Mouse (Mus musculus): ENCODE data around the gene Gpr55.
"Not testable (repeated sequence)": the region's sequence is repeated elsewhere in the genome, so short reads cannot be mapped to it uniquely, and the experiment has no call there.

The Gpr55 gene

DNA sequence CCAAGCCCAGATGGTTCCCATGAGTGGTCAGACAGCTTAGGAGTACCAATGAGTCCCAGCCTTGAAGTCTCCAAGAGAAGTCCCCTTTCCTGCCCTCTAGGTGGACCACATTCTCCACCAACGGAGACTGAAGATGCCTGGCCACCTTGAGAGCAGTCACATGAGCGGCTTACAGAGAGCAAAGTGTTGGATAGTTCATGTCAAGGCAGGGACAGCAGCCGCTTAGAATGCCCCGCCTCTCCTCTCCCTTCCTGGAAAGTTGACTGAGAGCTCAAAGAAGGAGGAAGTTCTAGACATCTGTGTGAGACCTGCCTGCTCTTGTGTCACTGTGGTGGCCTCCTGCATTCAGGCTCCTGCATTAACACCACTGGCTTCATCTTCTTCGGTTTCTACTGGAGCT is at the start of gene Gpr55:
Gene Gpr55, minus strand, starts transcription at position 135 of the 400 bp plus-strand sequence.
- DNase-seq (ENCODE audit: low spot score), result no peak

DNA sequence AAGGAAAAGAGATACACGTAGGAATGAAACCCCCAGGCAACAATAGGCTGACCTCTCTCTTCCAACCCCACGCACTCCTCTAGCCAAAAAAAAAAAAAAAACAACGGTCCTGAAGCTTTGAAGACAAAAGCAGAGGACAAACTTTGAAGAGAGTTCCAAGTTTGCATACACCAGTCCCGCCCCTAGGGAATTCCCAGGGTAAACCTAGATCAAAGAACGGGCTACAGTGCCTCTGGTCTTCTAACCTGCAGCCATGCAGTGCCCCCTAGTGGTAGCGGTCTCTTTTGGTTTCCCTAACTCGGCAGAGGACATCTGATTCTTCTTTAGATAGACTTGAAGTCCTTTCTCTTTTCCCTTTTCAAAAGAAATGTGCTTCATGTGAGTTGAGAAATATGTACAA is 47.0 kb upstream of the Gpr55 start:
- DNase-seq (ENCODE audit: low spot score), result peak; percentile 90

GRCm38 (mm10) chr1:86006040-86006439 is 45.2 kb upstream of the Gpr55 start:
- DNase-seq (ENCODE audit: low spot score), result no peak

GRCm38 (mm10) chr1:86005540-86005939 is 44.7 kb upstream of the Gpr55 start:
- DNase-seq (ENCODE audit: low spot score), result no peak

- DNase-seq (ENCODE audit: low spot score), result no peak
Measured at GRCm38 (mm10) chr1:85999853-86000570, 39.2 kb upstream of the Gpr55 start.

- no peak for DNase-seq (ENCODE audit: low spot score)
Measured at GRCm38 (mm10) chr1:85998012-85998411, 37.2 kb upstream of the Gpr55 start.

- DNase-seq (ENCODE audit: low spot score), result no peak
Measured at GRCm38 (mm10) chr1:85997221-85997620, 36.4 kb upstream of the Gpr55 start.

DNA sequence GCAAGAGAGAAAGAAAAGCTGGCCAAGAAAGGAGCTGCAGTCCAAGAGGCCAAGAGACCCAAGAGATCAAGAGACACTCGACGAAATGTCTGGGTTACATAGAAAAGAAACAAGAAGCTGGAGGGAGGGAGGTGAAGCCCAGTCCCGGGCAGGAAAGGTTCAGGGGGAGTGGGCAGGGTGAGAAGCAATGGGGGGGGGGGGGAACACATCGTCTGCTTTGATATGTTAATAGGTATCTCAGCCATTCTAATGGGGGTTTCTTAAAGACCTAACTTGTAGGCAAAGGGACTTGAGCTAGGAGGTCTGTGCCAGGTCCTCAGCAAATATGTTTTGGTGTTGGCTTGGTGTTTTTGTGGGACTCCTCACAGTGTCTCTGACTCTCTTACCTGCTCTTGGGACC is 32.7 kb upstream of the Gpr55 start:
- no peak for DNase-seq (ENCODE audit: low spot score)

- no peak for DNase-seq (ENCODE audit: low spot score)
Measured at GRCm38 (mm10) chr1:85992175-85992574, 31.4 kb upstream of the Gpr55 start.

DNA sequence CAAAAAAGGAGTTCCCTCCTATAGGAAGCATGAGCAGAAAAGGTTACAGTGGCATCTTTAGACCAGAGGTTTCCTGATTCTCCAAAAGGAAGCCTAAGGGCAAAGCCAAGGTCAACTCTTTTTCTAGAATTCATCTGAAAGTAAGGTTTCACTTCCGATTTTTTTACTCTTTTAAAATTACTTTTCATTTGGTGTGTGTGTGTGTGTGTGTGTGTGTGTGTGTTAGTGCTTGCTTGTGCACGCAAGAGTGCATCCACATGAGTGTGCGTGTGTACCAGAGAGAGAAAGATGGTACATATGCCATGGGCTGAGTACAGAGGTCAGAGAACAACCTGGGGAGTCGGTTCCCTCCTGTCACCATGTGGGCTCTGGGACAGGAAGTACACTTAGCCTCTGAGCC is 28.1 kb upstream of the Gpr55 start:
- DNase-seq (ENCODE audit: low spot score), result not testable (repeated sequence)

DNA sequence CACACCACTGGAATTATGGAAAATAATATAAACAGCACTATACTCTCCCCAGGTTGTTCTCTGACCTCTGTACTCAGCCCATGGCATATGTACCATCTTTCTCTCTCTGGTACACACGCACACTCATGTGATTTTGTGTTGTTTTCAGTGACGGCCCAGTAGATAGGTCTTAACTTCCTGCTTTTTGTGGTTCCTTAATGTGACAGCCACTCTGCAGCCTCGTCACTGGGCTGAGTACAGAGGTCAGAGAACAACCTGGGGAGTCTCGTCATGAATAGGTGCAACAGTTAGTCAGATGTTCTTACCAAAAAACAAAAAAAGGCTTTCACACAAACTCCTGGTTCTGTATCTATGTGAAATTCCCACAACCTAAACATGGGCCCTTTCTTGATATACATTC is 27.5 kb upstream of the Gpr55 start:
- no peak for DNase-seq (ENCODE audit: low spot score)

DNA sequence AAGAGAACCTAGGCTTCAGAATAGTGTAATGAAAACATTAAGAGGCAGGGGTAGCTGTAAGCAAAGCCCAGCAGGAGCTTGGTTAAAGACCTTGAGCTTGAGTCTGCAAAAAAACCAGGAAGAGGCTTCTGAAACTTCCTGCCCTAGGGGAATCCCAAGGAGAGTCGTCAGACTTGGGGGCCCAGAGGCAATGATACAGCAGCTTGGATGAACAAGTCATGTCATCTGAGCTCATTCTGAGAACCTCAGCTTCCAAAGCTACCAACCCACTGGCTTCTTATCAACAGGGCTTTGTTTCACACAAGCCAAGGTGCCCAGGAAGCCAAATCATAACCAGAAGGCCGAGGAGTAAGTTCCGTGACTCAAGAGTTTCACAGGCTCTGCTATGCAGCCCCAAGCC is 25.0 kb upstream of the Gpr55 start:
- no peak for DNase-seq (ENCODE audit: low spot score)

- no peak for DNase-seq (ENCODE audit: low spot score)
Measured at GRCm38 (mm10) chr1:85981738-85982357, 21.0 kb upstream of the Gpr55 start.

DNA sequence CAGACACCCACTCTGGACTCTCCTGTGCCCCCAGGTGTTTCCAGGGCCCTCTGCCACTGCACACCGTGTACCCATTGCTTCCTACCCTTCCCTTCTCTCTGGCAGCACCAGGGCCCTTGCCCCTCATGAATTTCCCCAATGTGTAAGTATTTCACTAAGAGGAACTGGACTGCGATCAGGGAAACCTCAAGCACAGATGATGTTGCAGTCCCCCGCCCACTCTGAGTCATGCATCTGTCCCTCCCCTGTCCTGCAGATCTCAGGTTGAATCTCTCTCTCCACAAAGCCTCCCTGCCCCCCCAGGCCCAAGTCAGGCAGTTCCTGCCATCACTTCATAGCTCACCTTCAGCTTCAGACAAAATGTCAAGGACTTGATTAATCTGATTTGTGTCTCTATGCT is 16.9 kb upstream of the Gpr55 start:
- DNase-seq (ENCODE audit: low spot score), result no peak

DNA sequence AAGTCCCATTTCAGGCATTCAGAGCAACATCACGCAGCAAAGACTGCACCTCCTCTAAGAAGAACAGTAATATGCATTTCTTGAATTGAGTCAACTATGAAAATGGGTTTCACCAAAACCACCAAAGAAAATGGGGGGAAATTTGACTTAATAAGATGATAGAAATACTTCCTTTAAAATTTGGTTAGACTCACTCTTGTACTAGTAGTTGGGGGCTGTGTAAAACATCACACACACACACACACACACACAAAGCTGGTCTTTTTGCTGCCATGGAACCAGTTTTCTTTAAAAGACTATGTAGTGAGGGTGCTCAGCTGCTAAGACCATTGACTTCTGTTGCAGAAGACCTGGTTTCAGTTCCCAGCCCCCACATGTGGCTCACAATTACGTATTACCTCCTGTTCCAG is 12.7 kb upstream of the Gpr55 start:
- DNase-seq (ENCODE audit: low spot score), result no peak

DNA sequence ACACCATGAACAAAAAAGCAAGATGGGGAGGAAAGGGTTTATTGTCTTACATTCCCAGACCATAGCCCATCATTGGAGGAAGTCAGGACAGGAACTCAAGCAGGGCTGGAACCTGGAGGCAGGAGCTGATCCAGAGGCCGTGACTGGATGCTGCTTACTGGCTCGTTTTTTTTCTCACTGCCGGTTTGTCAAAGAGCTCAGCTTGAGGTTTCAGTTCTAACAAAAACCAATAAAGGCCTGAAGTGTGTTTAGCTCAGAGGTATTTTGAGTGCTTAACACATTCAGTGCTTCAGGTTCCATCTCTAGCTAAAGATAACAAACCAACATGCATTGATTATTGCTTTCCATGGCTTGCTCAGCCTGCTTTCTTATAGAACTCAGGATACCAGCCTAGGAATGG is 11.5 kb upstream of the Gpr55 start:
- DNase-seq (ENCODE audit: low spot score), result no peak

DNA sequence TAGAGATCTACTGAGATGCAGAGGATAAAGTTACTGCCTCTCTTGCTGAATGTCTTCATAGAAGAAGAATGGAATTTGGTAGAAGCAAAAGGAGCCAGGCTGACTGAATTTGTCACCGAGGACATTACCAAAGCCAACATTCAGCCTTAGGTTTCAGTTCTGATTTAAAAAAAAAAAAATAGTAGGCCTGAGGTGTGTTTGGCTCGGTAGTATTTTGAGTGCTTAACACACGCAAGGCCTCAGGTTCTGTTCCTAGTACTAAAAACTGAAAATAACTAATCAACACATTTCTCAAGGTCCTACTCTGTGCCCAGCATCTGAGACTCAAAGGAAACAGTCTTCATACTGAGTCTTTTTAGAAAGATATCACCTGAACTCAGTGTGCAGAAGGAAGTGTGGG is 10.3 kb upstream of the Gpr55 start:
- DNase-seq (ENCODE audit: low spot score), result no peak

GRCm38 (mm10) chr1:85969519-85969918 is 8.7 kb upstream of the Gpr55 start:
- no peak for DNase-seq (ENCODE audit: low spot score)

GRCm38 (mm10) chr1:85969081-85969480 is 8.3 kb upstream of the Gpr55 start:
- DNase-seq (ENCODE audit: low spot score), result no peak

GRCm38 (mm10) chr1:85965856-85966255 is 5.0 kb upstream of the Gpr55 start:
- no peak for DNase-seq (ENCODE audit: low spot score)

DNA sequence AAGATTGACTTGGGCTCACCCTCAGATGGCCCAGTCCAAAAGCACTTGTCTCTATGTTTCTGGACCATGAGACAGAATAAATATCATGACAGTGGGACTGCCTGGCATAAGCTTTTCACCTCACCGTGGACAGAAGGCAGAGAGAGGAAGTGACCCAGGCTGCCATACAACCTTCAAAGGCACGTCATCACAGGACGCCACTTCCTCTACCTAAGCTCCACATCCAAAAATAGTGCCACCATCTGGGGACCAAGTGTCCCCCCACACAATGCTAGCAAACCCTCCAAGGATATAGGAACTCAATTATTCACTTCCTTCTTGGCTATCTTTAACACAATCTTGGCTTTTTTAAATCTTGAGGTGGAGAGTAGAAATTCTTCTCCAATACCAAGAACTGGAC is 1.3 kb upstream of the Gpr55 start:
- no peak for DNase-seq (ENCODE audit: low spot score)

DNA sequence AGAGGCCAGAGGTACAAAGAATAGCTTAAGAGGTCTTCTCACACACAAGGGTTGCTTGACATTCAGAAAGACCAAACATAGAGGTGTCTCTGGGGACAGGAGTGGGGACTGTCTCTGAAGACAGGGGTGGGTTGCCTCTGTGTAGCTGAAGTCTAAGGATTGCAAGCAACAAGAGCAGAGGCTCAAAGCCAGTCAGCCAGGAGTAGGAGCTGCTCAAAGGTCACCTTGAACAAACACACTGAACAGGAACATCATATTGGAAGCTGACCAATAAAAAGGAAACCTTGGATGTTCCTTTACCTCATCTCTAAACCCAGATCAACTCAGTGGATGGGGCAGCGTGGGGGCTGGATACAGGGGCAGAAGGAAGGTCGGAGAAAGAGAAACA is 924 bp downstream of the Gpr55 start:
- DNase-seq (ENCODE audit: low spot score), result no peak

DNA sequence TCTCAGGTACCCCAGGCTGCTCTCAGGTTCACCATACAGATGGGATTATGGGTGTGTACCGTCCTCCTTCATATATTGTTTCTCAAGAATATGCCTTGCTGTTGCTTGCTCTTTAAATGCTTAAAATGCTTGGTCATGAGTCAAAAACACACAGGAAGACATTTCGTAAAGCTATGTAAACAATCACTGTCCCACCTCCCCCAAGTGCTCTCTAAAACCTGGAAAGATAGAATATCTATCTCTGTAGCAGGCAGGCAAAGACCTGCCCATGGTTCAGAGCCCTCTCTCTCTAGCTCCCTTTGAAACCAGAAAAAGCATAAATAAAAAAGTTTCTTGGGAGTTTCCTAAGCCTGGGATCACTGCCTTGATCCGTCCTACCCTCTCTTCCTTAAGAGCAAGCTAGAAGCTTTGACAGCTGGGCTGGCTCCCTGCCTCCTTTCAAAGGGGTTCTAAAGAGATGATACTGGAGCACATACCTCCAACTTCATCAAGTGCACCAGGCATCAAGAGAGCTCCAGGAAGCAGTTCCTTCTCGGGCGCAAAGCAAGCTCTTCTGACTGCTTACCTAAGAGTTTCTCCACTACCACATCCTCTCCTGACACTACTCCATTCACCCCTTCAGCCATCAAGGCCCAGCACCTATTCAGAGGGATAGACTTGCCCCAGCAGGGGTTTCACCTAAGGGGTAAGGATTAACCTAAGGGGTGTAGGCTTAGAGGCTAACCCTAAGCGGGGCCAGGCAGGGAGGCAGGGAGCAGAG is 1.5 kb downstream of the Gpr55 start:
- no peak for DNase-seq (ENCODE audit: low spot score)
